Mouse (Mus musculus): ENCODE data around the gene Dennd2c.

The Dennd2c gene

DNA sequence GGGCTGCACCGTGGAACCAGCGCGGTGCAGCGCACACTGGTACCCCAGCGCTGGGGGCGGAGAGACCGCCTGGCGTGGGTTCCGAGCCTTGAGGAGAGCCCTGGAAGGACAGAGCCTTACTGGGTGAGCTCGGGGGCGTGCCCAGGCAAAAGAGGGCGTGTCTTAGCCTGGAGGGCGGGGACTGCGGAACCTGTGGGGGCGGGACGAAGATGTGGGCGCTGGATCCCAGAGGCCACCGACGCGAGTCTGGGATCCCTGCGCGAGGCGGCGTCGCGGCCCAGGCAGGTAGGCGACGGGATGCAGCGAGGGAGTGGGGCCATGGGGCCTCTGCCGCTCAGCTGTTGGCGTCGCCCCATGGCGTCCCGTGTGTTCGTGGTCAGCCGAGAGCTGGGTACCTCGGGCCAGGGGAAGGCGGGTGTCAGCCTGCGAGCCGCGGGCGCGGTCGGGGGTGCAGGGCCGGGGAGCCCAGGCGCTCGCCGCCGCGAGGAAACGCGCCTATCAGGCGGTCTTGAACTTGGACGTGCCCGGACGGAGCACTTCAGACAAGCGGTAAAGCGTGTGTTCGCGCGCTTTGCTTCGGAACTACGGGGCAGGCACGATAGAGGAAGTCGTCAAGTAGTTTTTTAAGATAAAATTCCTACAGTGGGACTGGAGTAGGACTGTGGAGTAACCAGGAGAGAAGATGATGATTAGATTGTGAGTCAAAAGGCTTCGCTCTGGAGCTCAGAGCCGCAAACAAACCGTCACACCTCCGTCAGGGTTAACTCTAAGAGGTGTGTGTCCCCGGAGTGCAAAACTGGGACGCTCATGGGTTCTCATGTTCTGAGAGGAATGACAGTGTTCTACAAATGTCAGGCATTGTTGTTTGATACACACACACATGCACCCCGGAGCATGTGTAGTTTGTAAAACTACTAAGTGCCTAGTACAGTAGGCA, at the start of gene Dennd2c:
Gene Dennd2c, plus strand, starts transcription at position 151 of the 937 bp plus-strand sequence.
- DNase-seq = peak; percentile 24

DNA sequence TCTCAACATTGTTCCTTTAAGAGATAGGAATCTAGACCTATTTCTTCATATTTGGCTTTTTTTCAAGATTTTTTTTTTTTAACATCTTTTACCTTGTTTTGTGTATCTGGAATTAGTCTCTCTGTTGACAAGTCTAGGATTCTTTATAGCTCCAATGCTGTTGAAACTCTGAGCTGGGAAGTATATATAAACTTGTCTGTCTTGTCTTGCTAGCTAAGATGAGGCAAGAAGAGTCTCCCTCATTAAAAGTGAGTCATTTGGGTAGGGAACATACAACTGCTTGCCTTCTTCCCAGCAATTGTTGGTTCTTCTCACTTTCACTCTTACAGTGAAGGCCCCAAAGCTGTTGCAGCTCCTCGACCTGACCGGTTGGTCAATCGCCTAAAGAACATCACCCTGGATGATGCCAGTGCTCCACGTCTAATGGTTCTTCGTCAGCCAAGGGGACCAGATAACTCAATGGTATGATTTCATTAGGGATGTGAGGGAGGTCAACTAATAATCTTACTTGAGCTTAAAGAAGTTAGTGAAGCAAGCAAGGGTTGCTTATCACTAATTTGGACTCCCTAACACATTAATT, 46.3 kb upstream of the Dennd2c start:
- no peak for DNase-seq

- peak; percentile 22 for DNase-seq
These were observed 44.7 kb upstream of the Dennd2c start for GRCm38 (mm10) chr3:103057752-103058151.

DNA sequence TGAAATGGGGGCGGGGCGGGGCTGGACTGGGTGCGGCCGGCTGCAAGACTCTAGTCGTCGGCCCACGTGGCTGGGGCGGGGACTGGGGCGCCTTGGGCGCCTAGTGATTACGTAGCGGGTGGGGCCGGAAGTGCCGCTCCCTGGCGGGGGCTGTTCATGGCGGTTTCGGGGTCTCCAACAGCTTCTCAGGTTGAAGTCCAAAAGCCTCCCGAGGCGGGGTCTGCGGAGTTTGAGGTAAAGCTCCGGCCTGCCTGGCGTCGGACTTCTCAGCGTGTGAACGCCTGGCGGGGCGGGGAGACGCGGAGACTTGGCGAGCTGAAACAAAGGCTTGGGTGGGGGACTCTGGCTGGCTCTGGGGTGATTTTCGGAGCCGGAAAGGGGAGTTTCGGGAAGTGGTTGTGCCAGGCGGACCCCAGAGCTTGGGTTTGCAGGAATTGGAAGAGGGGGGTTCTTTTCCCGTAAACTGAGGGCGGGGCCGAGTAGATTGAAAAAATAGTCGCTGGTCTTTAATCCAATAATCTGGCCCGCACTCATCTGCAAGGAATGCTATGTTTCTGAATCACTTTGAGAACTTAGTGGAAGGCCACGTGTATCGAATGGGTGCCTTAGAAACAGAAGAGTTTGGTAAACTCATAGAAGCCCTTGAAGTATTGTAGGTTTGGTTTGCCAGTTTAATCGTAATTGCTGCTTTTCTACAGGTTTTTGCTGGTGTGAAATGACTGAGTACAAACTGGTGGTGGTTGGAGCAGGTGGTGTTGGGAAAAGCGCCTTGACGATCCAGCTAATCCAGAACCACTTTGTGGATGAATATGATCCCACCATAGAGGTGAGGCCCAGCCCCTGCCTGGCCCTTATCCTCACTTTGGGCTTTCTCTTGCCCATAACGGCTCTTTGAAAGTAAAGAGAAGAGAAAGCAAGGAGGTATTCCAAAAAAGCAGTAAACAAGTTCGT, 43.9 kb upstream of the Dennd2c start, which contains the start of gene Nras:
Gene Nras, plus strand, starts transcription at position 79 of the 951 bp plus-strand sequence.
- peak; percentile 83 for DNase-seq

DNA sequence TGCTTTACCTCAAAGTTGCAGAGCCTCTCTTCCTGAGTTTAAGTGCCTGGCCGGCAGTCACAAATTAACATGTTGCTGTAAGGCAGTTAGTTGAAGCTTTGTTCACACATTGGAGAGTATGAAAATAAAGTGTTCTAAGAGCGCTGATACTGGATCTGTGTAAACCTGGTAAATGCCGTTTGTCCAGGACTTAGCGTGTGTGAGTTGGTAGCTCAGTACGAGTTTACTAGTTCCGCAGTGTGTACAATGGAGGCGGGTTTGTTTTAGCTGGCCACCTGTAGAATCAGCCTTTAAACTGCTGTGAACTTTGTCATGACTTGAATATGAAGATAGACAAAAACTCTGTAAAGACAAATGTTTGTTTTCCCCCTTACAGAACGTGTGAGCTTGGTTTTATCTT, 35.5 kb upstream of the Dennd2c start:
- no peak for DNase-seq

- DNase-seq = no peak
These were observed 33.4 kb upstream of the Dennd2c start for GRCm38 (mm10) chr3:103068971-103069370.

GRCm38 (mm10) chr3:103073771-103074170, 28.6 kb upstream of the Dennd2c start, which contains the start of gene Ampd1:
Gene Ampd1 (plus strand): TSS chr3:103074014.
- no peak for DNase-seq

DNA sequence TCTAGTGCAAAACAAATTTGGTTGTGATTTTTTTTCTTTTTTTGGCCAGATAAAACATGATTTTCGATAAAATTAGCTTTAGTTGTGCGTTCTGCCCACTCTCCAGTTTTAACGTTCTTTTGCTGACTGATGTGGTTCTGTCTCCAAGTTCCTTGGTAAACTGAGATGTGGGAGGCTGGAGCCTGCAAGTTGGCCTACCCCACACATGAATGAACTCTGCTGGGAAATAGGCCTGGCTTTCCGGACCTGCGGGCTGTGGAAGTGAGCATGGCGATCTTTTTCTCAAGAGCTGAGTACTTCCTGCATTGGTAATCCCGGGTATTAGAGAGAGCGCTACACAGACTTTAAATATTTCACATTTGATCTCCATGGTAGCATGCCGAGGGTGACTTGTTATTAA, 26.5 kb upstream of the Dennd2c start:
- DNase-seq = no peak

- DNase-seq = no peak
These were observed 25.9 kb upstream of the Dennd2c start for GRCm38 (mm10) chr3:103076476-103076875.

GRCm38 (mm10) chr3:103079301-103079700, 23.1 kb upstream of the Dennd2c start:
- DNase-seq = no peak

DNA sequence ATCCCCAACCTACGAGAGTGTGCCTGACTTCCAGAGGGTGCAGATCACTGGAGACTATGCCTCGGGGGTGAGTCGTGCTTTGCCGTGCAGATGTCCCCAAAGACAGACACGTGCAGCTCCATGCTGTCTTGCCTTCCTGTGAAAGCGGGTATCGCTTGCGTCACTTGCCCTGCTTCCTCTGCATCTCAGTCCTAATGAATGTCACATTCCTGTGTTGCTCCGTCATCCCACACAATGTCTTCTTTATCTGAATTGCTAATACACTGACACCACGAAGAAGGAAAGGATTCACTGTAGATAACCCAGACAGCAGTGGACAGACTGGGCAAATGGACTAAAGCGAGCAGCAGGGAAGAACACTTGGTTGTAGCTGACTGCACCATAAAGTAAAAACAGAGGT, 21.4 kb upstream of the Dennd2c start:
- no peak for DNase-seq

GRCm38 (mm10) chr3:103081861-103082453, 20.4 kb upstream of the Dennd2c start:
- no peak for DNase-seq

GRCm38 (mm10) chr3:103082761-103083160, 19.6 kb upstream of the Dennd2c start:
- DNase-seq = no peak

DNA sequence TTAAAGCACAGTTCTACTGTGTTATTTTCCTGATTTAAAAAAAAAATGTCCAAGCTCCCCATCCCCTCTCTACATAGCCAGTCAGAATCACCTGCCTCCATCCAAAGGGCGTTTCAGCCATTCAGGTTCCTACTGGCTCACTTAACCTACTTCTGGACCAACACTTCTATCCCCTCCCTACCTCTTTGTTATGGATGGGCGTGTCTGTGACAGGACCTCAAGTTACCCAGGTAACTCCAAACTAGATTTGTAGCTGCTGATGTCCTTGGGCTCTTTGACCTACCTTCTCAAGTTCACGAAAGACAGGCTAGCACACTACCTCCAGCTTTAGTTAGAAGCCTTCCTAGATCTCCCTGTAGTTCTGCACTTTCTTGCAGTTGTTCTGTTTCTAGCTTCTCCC, 16.4 kb upstream of the Dennd2c start:
- no peak for DNase-seq

DNA sequence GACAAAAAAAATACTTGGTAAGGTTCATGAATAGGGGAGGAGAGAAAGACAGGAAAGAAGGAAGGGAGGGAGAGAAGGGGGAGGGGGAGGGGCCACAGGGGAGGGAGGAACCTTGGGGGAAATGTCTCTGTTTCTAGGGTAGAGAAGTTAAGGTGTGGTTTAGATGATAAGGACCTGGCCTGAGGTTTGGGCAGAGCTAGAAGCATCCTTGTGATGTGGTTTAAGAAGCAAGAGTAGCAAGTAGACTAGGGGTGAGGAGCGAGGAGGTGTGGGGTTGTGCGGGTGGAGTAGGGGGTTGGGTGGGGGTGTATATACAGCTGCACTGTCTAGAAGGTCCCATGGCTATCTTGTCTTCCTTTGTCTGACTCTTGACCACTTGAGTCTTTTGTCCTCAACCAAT, 10.7 kb upstream of the Dennd2c start:
- DNase-seq = no peak

GRCm38 (mm10) chr3:103098662-103099061, 3.7 kb upstream of the Dennd2c start:
- DNase-seq = no peak

DNA sequence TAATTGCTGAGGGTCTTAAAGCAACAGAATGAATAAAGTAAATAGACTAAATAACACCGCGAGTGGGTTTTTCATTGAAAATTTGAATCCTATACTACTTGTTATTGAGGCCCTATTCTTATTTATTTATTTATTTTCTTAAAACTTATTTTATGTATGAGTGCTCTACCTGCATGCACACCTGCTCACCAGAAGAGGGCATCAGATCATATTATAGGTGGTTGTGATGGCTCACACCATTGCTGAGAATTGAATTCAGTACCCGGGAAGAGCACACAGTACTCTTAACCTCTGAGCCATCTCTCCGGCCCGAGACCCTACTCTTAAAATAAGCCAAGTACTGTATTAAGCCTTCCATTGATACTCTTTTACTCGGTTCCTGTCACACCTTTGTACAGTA, 2.7 kb upstream of the Dennd2c start:
- no peak for DNase-seq

DNA sequence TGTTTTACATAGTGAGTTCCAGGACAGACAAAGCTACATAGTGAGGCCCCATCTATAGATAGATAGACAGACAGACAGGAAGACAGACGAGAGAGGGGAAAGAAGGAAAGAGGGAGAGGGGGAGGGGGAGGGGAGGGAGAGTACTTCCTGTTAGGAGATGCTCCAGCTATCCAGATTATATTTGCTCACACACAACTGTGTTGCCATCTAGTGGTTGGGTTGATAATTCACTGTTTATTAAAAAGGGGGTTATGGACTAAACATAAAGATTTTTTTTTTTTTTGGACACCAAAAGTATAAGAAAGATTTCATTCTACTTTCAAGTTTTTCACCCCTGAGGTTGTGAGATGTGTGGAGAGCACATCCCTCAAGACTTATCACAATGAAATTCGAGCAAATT, 1.7 kb upstream of the Dennd2c start:
- no peak for DNase-seq

DNA sequence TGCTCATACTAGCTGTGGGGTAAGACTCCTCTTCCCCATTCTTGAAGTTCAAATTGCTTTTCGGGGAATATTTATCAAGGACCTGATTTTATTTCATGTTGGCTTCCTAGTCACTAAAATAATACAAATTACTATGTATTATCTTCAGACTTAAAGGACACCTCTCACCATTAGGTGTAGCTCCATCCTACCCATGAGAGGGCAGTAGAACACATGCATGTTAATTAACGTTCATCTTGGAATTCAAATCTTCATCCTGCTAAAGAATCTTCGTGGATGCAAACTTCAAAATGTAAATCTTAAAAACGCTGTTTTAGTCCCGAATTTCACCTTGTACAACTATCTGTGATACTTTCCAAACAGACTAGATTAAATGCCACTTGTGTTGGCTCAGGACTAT, 1.2 kb upstream of the Dennd2c start:
- DNase-seq = no peak

DNA sequence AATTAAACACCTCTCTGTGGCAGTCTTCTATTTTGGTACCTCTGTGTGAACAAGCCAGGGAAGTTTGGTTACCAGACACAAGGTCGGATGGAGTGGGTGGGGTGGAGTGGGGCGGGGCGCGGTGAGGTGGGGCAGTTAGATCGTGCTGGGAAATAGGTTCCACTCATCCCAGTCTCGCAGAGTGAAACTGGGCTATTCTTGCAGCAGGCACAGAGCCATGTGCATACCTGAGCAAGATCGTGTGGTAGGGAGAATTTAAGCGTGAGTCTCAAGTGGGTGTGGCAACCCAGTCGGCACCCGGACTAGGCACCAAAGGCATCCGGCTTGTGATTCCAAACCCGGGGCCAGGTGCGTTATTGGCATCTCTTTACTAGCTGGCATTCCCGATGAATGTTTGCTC, 495 bp upstream of the Dennd2c start:
- DNase-seq = no peak

GRCm38 (mm10) chr3:103107565-103108240, 5.3 kb downstream of the Dennd2c start:
- no peak for DNase-seq

DNA sequence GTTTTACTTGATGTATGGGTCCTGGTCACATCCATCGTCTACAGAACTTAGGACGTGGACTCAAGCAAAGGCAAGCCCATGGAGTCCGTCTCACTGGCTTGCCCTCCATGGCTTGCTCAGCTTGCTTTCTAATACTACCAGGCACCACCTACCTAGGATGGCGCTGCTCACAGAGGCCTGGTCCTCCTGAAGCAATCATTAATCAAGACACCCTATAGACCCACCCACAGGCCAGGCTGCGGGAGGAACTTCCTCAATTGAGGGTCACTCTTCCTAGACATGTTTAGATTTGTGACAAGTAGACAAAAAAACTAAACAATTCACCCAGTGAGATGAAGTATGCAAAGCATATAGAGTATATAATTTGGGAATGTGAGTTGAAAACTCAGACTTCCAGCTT, 9.8 kb downstream of the Dennd2c start:
- DNase-seq = no peak

All from cerebellum, adult 11-12 months (tissue).